Mouse (Mus musculus) brain, embryonic 14.5 days (tissue): Measurements from ENCODE around the gene Krt36.

Source experiments
- CTCF ChIP-seq: fragments of 200-500 bp; IDR thresholded peaks from 2 replicates; pipeline ENCODE4 v1.5.1; 2012; ENCODE audit warnings: inconsistent platforms, mild to moderate bottlenecking, moderate library complexity, borderline replicate concordance; ENCODE audit not compliant: insufficient read depth, insufficient read length; ENCODE audit errors: extremely low read depth
- POLR2A ChIP-seq: fragments of 200-500 bp; IDR thresholded peaks from 2 replicates; pipeline ENCODE4 v1.6.1; 2012; ENCODE audit warnings: mild to moderate bottlenecking, inconsistent platforms, borderline replicate concordance; ENCODE audit not compliant: poor library complexity, insufficient read depth, insufficient read length, severe bottlenecking; ENCODE audit errors: extremely low read depth

GRCm38 (mm10) chr11:100138809-100139208 lies 33.4 kb upstream of the Krt36 start:
- no peak for TF ChIP-seq POLR2A
- TF ChIP-seq CTCF, result no peak
